Mouse (Mus musculus) neutrophil, adult 59 days (primary cell): ENCODE measurements around the gene Pum3. TPM values are rescaled to one million over a fixed set of nuclear protein-coding genes. Genes with fewer than 3 reads are reported as not detected.

Source experiments
- total RNA-seq, 2 experiments: library from RNA; stranded (reverse); gene quantifications; 1 replicate in 1 of 2; 2 replicates in 1 of 2; pipeline ENCODE4 v1.2.4; 2023

Gene Pum3
- total RNA-seq, result 10 to 100 TPM; 25.7 to 41.8 TPM

GRCm38 (mm10) chr19:27429745-27430251 lies at the start of gene Pum3:
Gene Pum3 (minus strand): TSS chr19:27429825.

Other genes starting within 250 kb of the Pum3 start
- gene Vldlr, start 213.3 kb downstream of the Pum3 start, total RNA-seq, result under 1 TPM in 1 of 2 experiments, not detected in 1; 0.07 TPM
- not detected for gene Kcnv2, start 107.2 kb downstream of the Pum3 start, total RNA-seq